Mouse (Mus musculus) hindlimb bud, embryonic 11.5 days (tissue): Measurements from ENCODE around the gene Vmn1r75.

Experiments used
- DNase-seq: peaks from one replicate; pipeline ENCODE4 v3.0.0-alpha.2; 2012; ENCODE audit warnings: low read depth, low spot score; ENCODE audit errors: extremely low spot score

Gene Vmn1r75

GRCm38 (mm10) chr7:11874330-11874729 is at the start of gene Vmn1r75:
Gene Vmn1r75 (plus strand): TSS chr7:11874630.
- no peak for DNase-seq

- DNase-seq: no peak
Measured at GRCm38 (mm10) chr7:11833680-11834079, 40.8 kb upstream of the Vmn1r75 start, which contains the start of gene Vmn1r74. Gene Vmn1r74 (plus strand): TSS chr7:11833980.
